Mouse (Mus musculus) C2C12 (cell line): ENCODE data around the gene Pik3r5.

Experiments
- CEBPB ChIP-seq: IDR thresholded peaks from one replicate; pipeline ENCODE4 v1.6.1; 2011; ENCODE audit warnings: low read depth, mild to moderate bottlenecking, control low read depth, moderate library complexity
- CTCF ChIP-seq: IDR thresholded peaks from one replicate; pipeline ENCODE4 v1.5.1; 2011; ENCODE audit not compliant: control insufficient read depth, insufficient read depth, insufficient read length
- FOSL1 ChIP-seq: IDR thresholded peaks from one replicate; pipeline ENCODE4 v1.8.0; 2011; ENCODE audit warnings: mild to moderate bottlenecking, low read length; ENCODE audit not compliant: poor library complexity, insufficient read depth, severe bottlenecking
- MAX ChIP-seq: IDR thresholded peaks from one replicate; pipeline ENCODE4 v1.6.1; 2011; ENCODE audit warnings: mild to moderate bottlenecking, control low read depth
- MYOD1 ChIP-seq: IDR thresholded peaks from one replicate; pipeline ENCODE4 v1.6.1; 2011; ENCODE audit warnings: low read depth; ENCODE audit not compliant: control insufficient read depth, insufficient read length
- MYOG ChIP-seq: IDR thresholded peaks from one replicate; pipeline ENCODE4 v1.6.1; 2011; ENCODE audit not compliant: control insufficient read depth, insufficient read length; ENCODE audit errors: extremely low read depth
- USF1 ChIP-seq: IDR thresholded peaks from one replicate; pipeline ENCODE4 v1.6.1; 2011; ENCODE audit warnings: low read depth, mild to moderate bottlenecking, control low read depth, moderate library complexity

GRCm38 (mm10) chr11:68482001-68482400 is 50.1 kb downstream of the Pik3r5 start:
- TF ChIP-seq CTCF (no peak), MYOD1 (no peak), MAX (no peak), USF1 (no peak), CEBPB (no peak), MYOG (no peak), FOSL1 (no peak)
